Mouse (Mus musculus): ENCODE data around the gene Gm13103. TPM values are rescaled to one million over a fixed set of nuclear protein-coding genes. Genes with fewer than 3 reads are reported as not detected.

The Gm13103 gene
- not detected for polyA plus RNA-seq (2017; shearing (Covaris generic))

GRCm38 (mm10) chr4:143846197-143846596, at the start of gene Gm13103:
Gene Gm13103 (plus strand): TSS chr4:143846497.

GRCm38 (mm10) chr4:143815993-143816392, 30.3 kb upstream of the Gm13103 start, which contains the start of gene Gm13084:
Gene Gm13084 (minus strand): TSS chr4:143816093.

GRCm38 (mm10) chr4:143900280-143900679, 54.0 kb downstream of the Gm13103 start, which contains the start of gene Pramef6:
Gene Pramef6 (minus strand): TSS chr4:143900380.

Other genes starting within 250 kb of the Gm13103 start
- not detected for gene Gm13083, start 231.5 kb upstream of the Gm13103 start, polyA plus RNA-seq (2017; shearing (Covaris generic))
- gene Gm13088, start 189.3 kb upstream of the Gm13103 start, polyA plus RNA-seq (2017; shearing (Covaris generic)) = not detected
- not detected for gene Gm13089, start 143.8 kb upstream of the Gm13103 start, polyA plus RNA-seq (2017; shearing (Covaris generic))
- gene Gm13078, start 127.0 kb upstream of the Gm13103 start, polyA plus RNA-seq (2017; shearing (Covaris generic)) = not detected
- not detected for gene Gm13023, start 57.1 kb upstream of the Gm13103 start, polyA plus RNA-seq (2017; shearing (Covaris generic))
- gene Gm13084, start 30.4 kb upstream of the Gm13103 start, polyA plus RNA-seq (2017; shearing (Covaris generic)) = not detected
- gene Pramef6, start 53.9 kb downstream of the Gm13103 start, polyA plus RNA-seq (2017; shearing (Covaris generic)) = not detected
- not detected for gene Pramef25, start 104.5 kb downstream of the Gm13103 start, polyA plus RNA-seq (2017; shearing (Covaris generic))
- gene Gm13101, start 120.5 kb downstream of the Gm13103 start, polyA plus RNA-seq (2017; shearing (Covaris generic)) = not detected
- 0.30 TPM for gene Pramef17, start 147.9 kb downstream of the Gm13103 start, polyA plus RNA-seq (2017; shearing (Covaris generic))
- 0.16 TPM for gene Pramel4, start 212.6 kb downstream of the Gm13103 start, polyA plus RNA-seq (2017; shearing (Covaris generic))

Data from effector memory CD4-positive, alpha-beta T cell, adult 5 months (primary cell).